8 mouse cellular contexts compared by ENCODE assay signal in genomic region chr5:37816907-37817657, GRCm38 (mm10). TPM values are rescaled to one million over a fixed set of nuclear protein-coding genes. Genes with fewer than 3 reads are reported as not detected.
DNase-seq lines count a peak whose midpoint lies in the region; ATAC-seq and TF ChIP-seq lines count a peak whose summit lies in the region.

No protein-coding gene starts in this region.

- peak; percentile 45; the same call in 1 of the 2 replicates for ATAC-seq in heart, embryonic 11.5 days (replicated peaks; ENCODE audit: insufficient number of reproducible peaks, low FRiP score, low TSS enrichment)
- ATAC-seq in neural tube, embryonic 11.5 days (ENCODE audit: insufficient read depth, low FRiP score, low TSS enrichment), result peak; percentile 56; the same call in 1 of the 2 replicates

- peaks cover 99% of the 10 kb centered on the region for H3K27me3 ChIP-seq in embryonic facial prominence, embryonic 10.5 days (replicated peaks; ENCODE audit: low read depth, poor library complexity, severe bottlenecking)
- peaks cover 81% of the 10 kb centered on the region for H3K27me3 ChIP-seq in heart, embryonic 11.5 days (ENCODE audit: control insufficient read depth, insufficient read depth, low read length)
- H3K27me3 ChIP-seq in neural tube, embryonic 11.5 days (ENCODE audit: control insufficient read depth, insufficient read depth, low read length), result peaks cover 69% of the 10 kb centered on the region

- peak; percentile 25; the same call in 1 of the 2 replicates for TF ChIP-seq CTCF in lung, adult 2 months (IDR thresholded peaks at IDR 0.05; ENCODE audit: insufficient read depth, low read length)

- TF ChIP-seq POLR2A in lung, adult 2 months (IDR thresholded peaks at IDR 0.05; ENCODE audit: borderline replicate concordance, extremely low read depth, low read depth, low read length), result no peak

- no peak for DNase-seq in lung, adult 2 months
- no peak for DNase-seq in lung, postnatal 25 days (ENCODE audit: low spot score)
- peak; percentile 85 for DNase-seq in embryonic facial prominence, embryonic 10.5 days (ENCODE audit: low spot score)
- peak; percentile 74 to 79 for DNase-seq in kidney, postnatal 4 days
- DNase-seq in neural tube, embryonic 11.5 days (ENCODE audit: low spot score), result peak; percentile 78
- no peak for DNase-seq in thymus, adult 18-20 months
- DNase-seq in B cell, adult 2 months, result no peak

- WGBS in lung, adult 2 months, result 3% methylated on average over 46 of the region's 46 CpGs
- WGBS in embryonic facial prominence, embryonic 10.5 days, result under 1% methylated on average over 46 of the region's 46 CpGs
- WGBS in heart, embryonic 11.5 days (ENCODE audit: insufficient replicate concordance), result under 1% methylated on average over 43 of the region's 46 CpGs
- WGBS in neural tube, embryonic 11.5 days, result under 1% methylated on average over 46 of the region's 46 CpGs

- no peaks in the 10 kb centered on the region for H3K4me1 ChIP-seq in lung, adult 2 months (ENCODE audit: control insufficient read depth, insufficient read depth, low read length)
- H3K4me1 ChIP-seq in embryonic facial prominence, embryonic 10.5 days, result peaks cover 52% of the 10 kb centered on the region
- peaks cover 11% of the 10 kb centered on the region for H3K4me1 ChIP-seq in heart, embryonic 11.5 days (ENCODE audit: control insufficient read depth, insufficient read depth, low read length)
- peaks cover 14% of the 10 kb centered on the region; the same call in 1 of the 2 replicates for H3K4me1 ChIP-seq in neural tube, embryonic 11.5 days (ENCODE audit: control insufficient read depth, insufficient read depth, low read length)

- H3K9ac ChIP-seq in heart, embryonic 11.5 days (ENCODE audit: low read depth, low read length), result no peak overlapping the region
- peak overlapping the region; percentile 18; the same call in 1 of the 2 replicates for H3K9ac ChIP-seq in neural tube, embryonic 11.5 days (ENCODE audit: low read length)

- peaks cover 17% of the 10 kb centered on the region for H3K36me3 ChIP-seq in embryonic facial prominence, embryonic 10.5 days (replicated peaks)
- H3K36me3 ChIP-seq in heart, embryonic 11.5 days (ENCODE audit: control insufficient read depth, insufficient read depth, low read length), result no peaks in the 10 kb centered on the region
- H3K36me3 ChIP-seq in neural tube, embryonic 11.5 days (ENCODE audit: control insufficient read depth, insufficient read depth, low read length), result no peaks in the 10 kb centered on the region

- no peaks in the 10 kb centered on the region for H3K9me3 ChIP-seq in embryonic facial prominence, embryonic 10.5 days
- no peaks in the 10 kb centered on the region for H3K9me3 ChIP-seq in heart, embryonic 11.5 days (replicated peaks; ENCODE audit: control insufficient read depth, low read length)
- H3K9me3 ChIP-seq in neural tube, embryonic 11.5 days (ENCODE audit: control insufficient read depth, low read length), result no peaks in the 10 kb centered on the region

- no peak overlapping the region for H3K4me3 ChIP-seq in lung, adult 2 months (replicated peaks; ENCODE audit: extremely low read depth, low read depth, low read length)
- peak overlapping the region; percentile 72 for H3K4me3 ChIP-seq in embryonic facial prominence, embryonic 10.5 days
- peak overlapping the region; percentile 33 for H3K4me3 ChIP-seq in heart, embryonic 11.5 days (ENCODE audit: low read depth, low read length)
- H3K4me3 ChIP-seq in neural tube, embryonic 11.5 days (ENCODE audit: low read depth, low read length), result peak overlapping the region; percentile 25; the same call in 1 of the 2 replicates

- peak overlapping the region; percentile 75 for H3K27ac ChIP-seq in embryonic facial prominence, embryonic 10.5 days (replicated peaks)
- H3K27ac ChIP-seq in heart, embryonic 11.5 days (ENCODE audit: low read depth, low read length), result no peak overlapping the region
- no peak overlapping the region for H3K27ac ChIP-seq in neural tube, embryonic 11.5 days (ENCODE audit: low read depth, low read length)

- H3K4me2 ChIP-seq in heart, embryonic 11.5 days, result peak overlapping the region; percentile 58
- peak overlapping the region; percentile 40 for H3K4me2 ChIP-seq in neural tube, embryonic 11.5 days (ENCODE audit: low read depth)

RNA-seq across cellular contexts. Expression of gene Msx1, which starts 7.3 kb away (rescaled TPM):
- 5.9 and 6.0 TPM in 2 replicates for polyA plus RNA-seq in lung, adult 2 months (2012; rRNA removed)
- polyA plus RNA-seq in embryonic facial prominence, embryonic 10.5 days (2016; fragmentation: Nextera tagmentation; extraction: Ambion mirVana), result 333 and 362 TPM in 2 replicates
- 18.3 and 18.6 TPM in 2 replicates for polyA plus RNA-seq in heart, embryonic 11.5 days (2014; fragmentation: Nextera tagmentation; extraction: Ambion mirVana)
- 55.2 and 56.5 TPM in 2 replicates for polyA plus RNA-seq in neural tube, embryonic 11.5 days (2014; fragmentation: Nextera tagmentation; extraction: Ambion mirVana)

Comparison
In these comparisons a context has a peak if more than half of its experiments do, and no peak if none do; other contexts are left out.
1. DNase-seq: peak in embryonic facial prominence, embryonic 10.5 days (single experiment), kidney, postnatal 4 days (2 of 2) and neural tube, embryonic 11.5 days (single experiment); none in lung, adult 2 months (single experiment), lung, postnatal 25 days (single experiment), thymus, adult 18-20 months (0 of 2) and B cell, adult 2 months (0 of 2).